Mouse (Mus musculus): ENCODE measurements around the gene Dcun1d2. TPM values are rescaled to one million over a fixed set of nuclear protein-coding genes. Genes with fewer than 3 reads are reported as not detected.

The Dcun1d2 gene
- polyA plus RNA-seq, 1 experiment from 2014 or later, result 24.6 TPM

DNA sequence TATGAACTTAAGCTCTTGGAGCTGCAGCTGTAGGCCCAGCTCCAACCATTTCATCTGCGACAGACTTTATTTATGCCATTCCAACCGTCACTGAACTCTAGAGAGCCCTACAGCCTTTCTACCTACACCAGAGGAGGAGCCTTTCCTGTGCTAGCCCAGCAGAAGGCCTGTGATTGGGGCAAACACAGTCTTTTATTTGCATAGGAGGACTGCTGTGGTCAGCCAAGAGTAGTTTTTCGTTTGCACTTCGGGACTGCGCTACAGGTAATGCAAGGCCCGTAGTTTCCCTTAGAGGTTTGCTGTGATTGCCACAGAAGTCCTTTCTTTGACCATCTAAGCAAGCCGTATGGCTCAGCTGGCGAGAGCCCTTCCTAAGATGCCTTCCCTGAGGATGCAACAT lies 71.5 kb downstream of the Dcun1d2 start:
- Histone ChIP-seq H3K4me1 (peaks cover 19% of the 10 kb centered on the region), H3K27ac (no peak overlapping the region), H3K9me3 (no peaks in the 10 kb centered on the region), H3K36me3 (replicated peaks) (no peaks in the 10 kb centered on the region), H3K27me3 (ENCODE audit: poor library complexity, severe bottlenecking) (no peaks in the 10 kb centered on the region; the same call in 1 of the 2 replicates), H3K4me3 (no peak overlapping the region)
- 81% methylated on average over 8 of the region's 8 CpGs for WGBS
- DNase-seq (ENCODE audit: extremely low spot score, low spot score), result no peak

DNA sequence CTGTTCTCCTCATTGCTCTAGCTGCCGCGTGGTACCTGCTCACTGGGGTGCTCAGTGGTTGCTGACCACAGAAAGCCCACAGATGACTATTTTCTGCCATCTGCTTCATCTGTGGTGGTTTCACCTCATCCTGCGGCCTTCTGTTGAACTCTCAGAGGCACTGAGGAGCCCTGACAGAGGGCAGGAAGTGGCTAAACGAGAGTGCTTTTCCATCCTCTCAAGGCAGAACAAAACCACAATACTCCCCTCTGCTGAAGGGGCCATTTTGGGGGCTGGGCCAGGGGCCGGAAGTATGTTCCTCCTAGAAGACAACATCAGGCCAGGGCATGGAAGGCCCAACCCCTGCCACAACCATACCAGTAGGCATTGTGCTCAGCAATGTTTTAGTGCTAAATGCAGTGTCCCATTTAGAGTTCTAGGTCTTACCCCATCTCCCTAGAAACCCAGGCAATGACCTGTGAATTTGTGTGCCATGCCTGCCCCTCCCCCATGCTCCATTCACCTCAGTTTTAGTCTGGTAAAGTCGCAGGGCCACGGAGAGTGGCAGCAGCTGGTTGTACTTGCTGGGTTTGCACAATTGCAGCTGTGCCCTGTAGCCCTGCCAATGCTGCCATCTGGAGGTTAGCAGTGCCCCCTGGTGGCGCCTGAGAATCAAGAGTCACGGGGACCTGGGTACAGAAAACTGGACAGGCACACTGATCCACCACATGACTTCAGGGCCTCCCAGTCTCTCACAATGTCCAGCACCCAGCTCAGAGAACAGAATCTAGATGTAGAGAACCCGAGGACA lies 74.3 kb downstream of the Dcun1d2 start:
- H3K27me3 ChIP-seq (ENCODE audit: poor library complexity, severe bottlenecking), result no peaks in the 10 kb centered on the region; the same call in 1 of the 2 replicates
- peaks cover 19% of the 10 kb centered on the region for H3K4me1 ChIP-seq
- H3K4me3 ChIP-seq, result no peak overlapping the region
- no peaks in the 10 kb centered on the region for H3K9me3 ChIP-seq
- DNase-seq (ENCODE audit: extremely low spot score, low spot score), result peak; percentile 83
- H3K27ac ChIP-seq, result peak overlapping the region; percentile 35
- 26% methylated on average over 10 of the region's 10 CpGs for WGBS
- H3K36me3 ChIP-seq (replicated peaks), result no peaks in the 10 kb centered on the region

DNA sequence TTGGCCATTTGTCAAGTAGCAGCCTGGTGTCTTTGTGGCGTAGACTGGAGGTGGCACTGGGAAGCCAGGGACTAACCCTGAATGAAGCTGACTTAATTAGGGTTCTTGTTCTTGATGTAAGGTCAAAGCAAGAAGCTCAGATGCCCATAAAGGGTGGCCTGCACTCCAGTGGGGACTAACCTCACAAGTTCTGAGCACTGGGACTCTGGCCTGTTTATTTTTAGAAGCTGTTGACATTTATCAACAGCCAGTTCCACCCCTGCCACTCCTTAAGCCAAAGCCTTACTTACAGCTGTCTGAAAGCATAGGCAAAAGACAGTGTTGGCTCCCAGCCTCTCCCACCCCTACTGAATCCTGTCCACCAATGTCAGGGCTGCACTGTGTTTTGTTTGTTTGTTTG lies 78.2 kb downstream of the Dcun1d2 start:
- whole genome bisulfite sequencing, result 85% methylated on average over 1 of the region's 1 CpGs
- DNase-seq (ENCODE audit: extremely low spot score, low spot score), result no peak

DNA sequence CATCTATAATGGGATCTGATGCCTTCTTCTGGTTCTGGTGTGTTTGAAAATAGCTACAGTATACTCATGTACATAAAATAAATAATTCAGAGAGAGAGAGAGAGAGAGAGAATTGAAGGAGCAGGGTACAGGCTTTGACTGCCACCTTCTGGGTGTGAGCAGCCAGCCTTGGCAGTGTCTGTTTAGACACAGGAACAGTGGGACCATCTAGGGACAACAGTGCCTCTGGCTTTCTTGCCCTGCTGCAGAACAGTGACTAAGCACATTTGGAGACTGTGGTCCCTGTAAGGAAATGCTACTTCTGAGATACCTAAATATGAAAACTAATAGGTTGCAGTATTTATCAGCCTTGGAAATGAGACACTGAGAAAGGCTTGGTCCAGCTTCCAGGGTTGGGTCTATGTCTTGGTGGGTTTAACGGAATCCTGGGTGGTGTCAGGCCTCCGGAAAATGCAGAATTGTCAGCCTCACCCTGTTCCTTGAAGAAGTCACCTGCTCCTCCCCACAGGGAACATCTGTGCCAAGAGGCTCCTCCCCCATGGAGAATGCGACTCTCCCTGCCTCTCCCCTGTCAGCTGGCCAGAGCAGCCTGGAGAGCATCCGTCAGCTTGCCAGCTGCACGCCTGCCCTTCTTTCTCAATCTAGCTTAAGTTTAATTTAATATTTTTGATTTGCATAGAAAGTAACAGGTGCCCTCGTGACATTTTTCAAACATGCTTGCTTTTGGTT lies 79.1 kb downstream of the Dcun1d2 start:
- 56% methylated on average over 6 of the region's 6 CpGs for WGBS
- no peak overlapping the region for H3K4me3 ChIP-seq

More for the DNA sequence above, 78.2 kb downstream of the Dcun1d2 start:
- Histone ChIP-seq H3K27me3 (ENCODE audit: poor library complexity, severe bottlenecking) (no peaks in the 10 kb centered on the region; the same call in 1 of the 2 replicates), H3K36me3 (replicated peaks) (no peaks in the 10 kb centered on the region), H3K9me3 (no peaks in the 10 kb centered on the region), H3K4me3 (no peak overlapping the region), H3K27ac (no peak overlapping the region), H3K4me1 (peaks cover 25% of the 10 kb centered on the region)

DNA sequence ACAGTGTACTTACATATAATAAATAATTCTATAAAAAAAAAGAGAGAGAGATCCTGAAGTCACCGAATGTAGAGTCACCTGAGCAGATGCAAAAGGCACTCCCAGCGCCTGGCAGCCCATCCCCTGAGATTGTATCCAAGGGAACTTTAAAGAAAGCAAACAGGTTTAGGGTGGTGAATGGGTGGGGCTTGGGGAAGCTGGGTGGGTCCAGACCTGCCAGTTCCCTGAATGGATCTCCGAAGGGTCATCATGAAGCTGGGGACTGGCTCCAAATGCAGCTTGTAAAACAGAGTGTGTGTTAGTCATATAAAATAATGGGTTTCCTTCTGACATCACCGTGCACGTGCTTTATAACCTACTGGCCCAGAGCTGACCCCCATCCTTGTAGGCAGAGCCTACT lies 81.6 kb downstream of the Dcun1d2 start:
- Histone ChIP-seq H3K4me1 (peaks cover 8% of the 10 kb centered on the region), H3K27me3 (ENCODE audit: poor library complexity, severe bottlenecking) (peaks cover 24% of the 10 kb centered on the region), H3K4me3 (no peak overlapping the region), H3K27ac (no peak overlapping the region), H3K9me3 (no peaks in the 10 kb centered on the region), H3K36me3 (replicated peaks) (no peaks in the 10 kb centered on the region)
- 46% methylated on average over 5 of the region's 5 CpGs for WGBS
- DNase-seq (ENCODE audit: extremely low spot score, low spot score), result no peak

More for the DNA sequence above, 79.1 kb downstream of the Dcun1d2 start:
- H3K27ac ChIP-seq, result no peak overlapping the region
- no peaks in the 10 kb centered on the region for H3K9me3 ChIP-seq
- no peaks in the 10 kb centered on the region for H3K36me3 ChIP-seq (replicated peaks)
- no peak for DNase-seq (ENCODE audit: extremely low spot score, low spot score)
- H3K4me1 ChIP-seq, result peaks cover 20% of the 10 kb centered on the region
- no peaks in the 10 kb centered on the region; the same call in 1 of the 2 replicates for H3K27me3 ChIP-seq (ENCODE audit: poor library complexity, severe bottlenecking)

Other genes with a start within 250 kb of the Dcun1d2 start
- gene Proz, start 227.2 kb downstream of the Dcun1d2 start, polyA plus RNA-seq (2016; fragmentation: Nextera tagmentation; extraction: Ambion mirVana), result 0.31 and 0.33 TPM in 2 replicates
- 58.5 and 62.0 TPM in 2 replicates for gene Pcid2, start 182.7 kb downstream of the Dcun1d2 start, polyA plus RNA-seq (2016; fragmentation: Nextera tagmentation; extraction: Ambion mirVana)
- 84.9 and 87.8 TPM in 2 replicates for gene Cul4a, start 182.5 kb downstream of the Dcun1d2 start, polyA plus RNA-seq (2016; fragmentation: Nextera tagmentation; extraction: Ambion mirVana)
- 182 and 190 TPM in 2 replicates for gene Lamp1, start 129.0 kb downstream of the Dcun1d2 start, polyA plus RNA-seq (2016; fragmentation: Nextera tagmentation; extraction: Ambion mirVana)
- 19.5 and 21.5 TPM in 2 replicates for gene Grtp1, start 87.5 kb downstream of the Dcun1d2 start, polyA plus RNA-seq (2016; fragmentation: Nextera tagmentation; extraction: Ambion mirVana)
- 0.16 TPM in 1 of 2 replicates, not detected in the other for gene Adprhl1, start 34.0 kb downstream of the Dcun1d2 start, polyA plus RNA-seq (2016; fragmentation: Nextera tagmentation; extraction: Ambion mirVana)
- gene Tmco3, start 59 bp upstream of the Dcun1d2 start, polyA plus RNA-seq (2016; fragmentation: Nextera tagmentation; extraction: Ambion mirVana), result 34.0 and 34.5 TPM in 2 replicates
- 208 and 215 TPM in 2 replicates for gene Tfdp1, start 50.6 kb upstream of the Dcun1d2 start, polyA plus RNA-seq (2016; fragmentation: Nextera tagmentation; extraction: Ambion mirVana)
- gene Atp4b, start 108.7 kb upstream of the Dcun1d2 start, polyA plus RNA-seq (2016; fragmentation: Nextera tagmentation; extraction: Ambion mirVana), result 0.10 TPM in 1 of 2 replicates, not detected in the other
- gene Grk1, start 117.0 kb upstream of the Dcun1d2 start, polyA plus RNA-seq (2016; fragmentation: Nextera tagmentation; extraction: Ambion mirVana), result 0.04 TPM in 2 replicates
- gene Tmem255b, start 147.1 kb upstream of the Dcun1d2 start, polyA plus RNA-seq (2016; fragmentation: Nextera tagmentation; extraction: Ambion mirVana), result 0.19 and 0.22 TPM in 2 replicates
- 6.1 and 7.6 TPM in 2 replicates for gene Gas6, start 206.4 kb upstream of the Dcun1d2 start, polyA plus RNA-seq (2016; fragmentation: Nextera tagmentation; extraction: Ambion mirVana)